Mouse (Mus musculus) megakaryocyte, embryonic 14.5 days (primary cell): ENCODE data around the gene Mpc2.

Experiments
- FLI1 ChIP-seq: IDR thresholded peaks from 2 replicates; pipeline ENCODE4 v1.6.1; 2012; ENCODE audit warnings: low read length, inconsistent platforms, mixed read lengths
- GATA1 ChIP-seq: IDR thresholded peaks from 3 replicates; pipeline ENCODE4 v1.6.1; 2012; ENCODE audit warnings: mixed read lengths, low read length, inconsistent platforms, borderline replicate concordance

DNA sequence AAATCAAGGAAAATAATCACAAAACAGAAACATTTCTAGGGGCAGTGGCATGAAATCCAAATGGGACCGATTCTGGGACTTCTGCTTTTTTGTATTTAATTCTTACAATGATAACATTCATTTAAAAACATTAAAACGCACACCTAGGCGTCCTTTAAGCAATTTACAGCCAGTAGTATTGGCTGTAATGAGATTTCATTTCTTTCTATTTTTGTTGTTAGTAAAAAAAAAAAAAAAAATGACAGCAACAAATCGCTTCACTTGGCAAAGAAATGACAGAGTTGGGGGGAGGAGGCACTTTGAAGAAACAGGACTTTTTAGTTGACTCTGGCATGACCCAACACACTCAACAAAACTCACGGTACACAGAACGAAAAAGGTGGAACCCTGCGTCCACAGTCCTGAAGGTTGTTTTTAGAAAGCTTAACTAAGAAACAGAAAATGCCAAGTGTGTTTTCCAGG lies 1.4 kb upstream of the Mpc2 start:
- no peak for TF ChIP-seq FLI1
- no peak for TF ChIP-seq GATA1
